ENCODE assay signal across 7 mouse cellular contexts in the genomic region with DNA sequence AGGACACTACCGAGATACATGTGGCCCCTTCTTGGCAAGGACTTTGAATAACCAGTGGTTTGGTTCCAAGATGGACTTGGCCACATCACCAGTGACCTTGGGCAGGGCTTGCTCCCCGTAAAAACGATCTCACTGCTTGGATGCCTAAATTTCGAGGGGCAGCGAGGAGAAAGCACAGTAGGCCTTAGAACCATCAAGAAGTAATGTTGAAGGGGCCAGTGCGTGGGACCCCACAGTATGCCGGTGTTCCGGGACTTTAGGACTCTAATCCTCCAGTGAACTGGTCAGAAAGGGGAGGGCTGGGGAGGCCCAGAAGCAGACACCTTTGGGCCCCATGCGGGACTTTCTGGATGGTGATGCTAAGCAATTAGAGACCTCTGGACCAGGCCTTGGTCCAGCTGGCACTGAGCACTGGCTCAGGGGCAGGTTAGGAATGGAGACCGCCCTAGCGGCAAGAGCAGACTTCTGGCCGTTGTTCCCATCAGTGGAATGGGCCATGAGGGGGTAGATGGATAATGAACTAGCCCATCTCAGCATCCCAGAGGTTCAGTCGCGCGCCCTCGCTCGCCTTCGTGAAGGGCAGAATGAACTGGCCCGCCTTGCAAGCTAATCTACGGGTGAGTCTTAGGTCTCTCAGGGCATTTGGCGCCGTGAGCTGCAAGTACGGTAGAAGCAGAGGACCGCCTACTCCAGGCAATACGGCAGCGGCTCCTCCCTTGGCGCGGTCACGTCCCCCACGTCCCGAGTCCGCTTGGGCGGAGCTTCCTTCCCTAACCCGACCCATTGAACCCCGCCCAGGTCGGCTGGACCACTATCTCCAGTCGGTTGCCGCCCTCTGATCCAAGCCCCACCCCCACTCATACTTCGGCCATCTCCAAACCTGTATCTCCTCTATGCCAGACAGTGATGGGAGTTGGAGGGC. TPM values are rescaled to one million over a fixed set of nuclear protein-coding genes. Genes with fewer than 3 reads are reported as not detected.
DNase-seq lines count a peak whose midpoint lies in the region; ATAC-seq and TF ChIP-seq lines count a peak whose summit lies in the region.

No protein-coding gene starts in this region.

- ATAC-seq in embryonic facial prominence, embryonic 13.5 days (ENCODE audit: insufficient number of reproducible peaks, insufficient read depth, low FRiP score, low TSS enrichment, low read depth), result peak; percentile 76
- ATAC-seq in limb, embryonic 12.5 days (ENCODE audit: insufficient number of reproducible peaks, insufficient read depth, low FRiP score, low TSS enrichment, low read depth), result peak; percentile 69
- ATAC-seq in midbrain, embryonic 14.5 days (ENCODE audit: low FRiP score, low TSS enrichment), result peak; percentile 82

- DNase-seq in adrenal gland, postnatal 36 days, result peak; percentile 89 to 93
- DNase-seq in heart, adult 2 months, result peak; percentile 90 to 93
- DNase-seq in kidney, adult 2 months, result peak; percentile 93
- peak; percentile 88 for DNase-seq in midbrain, embryonic 14.5 days
- peak; percentile 88 for DNase-seq in spleen, adult 12 weeks (ENCODE audit: low spot score)

- 0 out of 2 replicates have a peak, but pooled peaks have one; percentile 45 for TF ChIP-seq EP300 in heart, adult 2 months (IDR thresholded peaks at IDR 0.05; ENCODE audit: insufficient read depth, low read depth, low read length)

- peak overlapping the region; percentile 57 for H3K4me3 ChIP-seq in embryonic facial prominence, embryonic 13.5 days
- H3K4me3 ChIP-seq in heart, adult 2 months, result peak overlapping the region; percentile 42
- peak overlapping the region; percentile 25 for H3K4me3 ChIP-seq in kidney, adult 2 months (ENCODE audit: insufficient read depth, low read depth, low read length)
- peak overlapping the region; percentile 56 for H3K4me3 ChIP-seq in limb, embryonic 12.5 days (replicated peaks)
- peak overlapping the region; percentile 43 for H3K4me3 ChIP-seq in midbrain, embryonic 14.5 days (replicated peaks; ENCODE audit: low read depth, low read length)

- H3K27ac ChIP-seq in embryonic facial prominence, embryonic 13.5 days, result peak overlapping the region; percentile 60
- H3K27ac ChIP-seq in heart, adult 2 months, result peak overlapping the region; percentile 31; the same call in 1 of the 2 replicates
- H3K27ac ChIP-seq in kidney, adult 2 months (ENCODE audit: insufficient read depth, low read depth, low read length), result no peak overlapping the region
- peak overlapping the region; percentile 72 for H3K27ac ChIP-seq in limb, embryonic 12.5 days
- H3K27ac ChIP-seq in midbrain, embryonic 14.5 days (replicated peaks; ENCODE audit: low read depth, low read length), result 0 out of 2 replicates have a peak overlapping the region, but pooled peaks have one; percentile 37

- peak overlapping the region; percentile 78 for H3K9ac ChIP-seq in embryonic facial prominence, embryonic 13.5 days
- peak overlapping the region; percentile 27; the same call in 1 of the 2 replicates for H3K9ac ChIP-seq in heart, adult 2 months (ENCODE audit: low read depth, low read length)
- peak overlapping the region; percentile 79 for H3K9ac ChIP-seq in limb, embryonic 12.5 days (replicated peaks)
- H3K9ac ChIP-seq in midbrain, embryonic 14.5 days (replicated peaks; ENCODE audit: low read length), result peak overlapping the region; percentile 40; the same call in 1 of the 2 replicates

- no peaks in the 10 kb centered on the region for H3K79me2 ChIP-seq in heart, adult 2 months (replicated peaks; ENCODE audit: control insufficient read depth, insufficient read depth, low read length)

- peaks cover 13% of the 10 kb centered on the region; the same call in 1 of the 2 replicates for H3K27me3 ChIP-seq in embryonic facial prominence, embryonic 13.5 days
- no peaks in the 10 kb centered on the region for H3K27me3 ChIP-seq in heart, adult 2 months (ENCODE audit: control insufficient read depth, insufficient read depth, low read length)
- no peaks in the 10 kb centered on the region for H3K27me3 ChIP-seq in kidney, adult 2 months (replicated peaks; ENCODE audit: control insufficient read depth, insufficient read depth, low read length)
- H3K27me3 ChIP-seq in limb, embryonic 12.5 days, result peaks cover 21% of the 10 kb centered on the region
- peaks cover 27% of the 10 kb centered on the region for H3K27me3 ChIP-seq in midbrain, embryonic 14.5 days (ENCODE audit: control insufficient read depth, insufficient read depth, low read length)

- H3K4me2 ChIP-seq in embryonic facial prominence, embryonic 13.5 days, result peak overlapping the region; percentile 75
- peak overlapping the region; percentile 83 for H3K4me2 ChIP-seq in limb, embryonic 12.5 days
- peak overlapping the region; percentile 58 for H3K4me2 ChIP-seq in midbrain, embryonic 14.5 days (ENCODE audit: low read length)

- H3K9me3 ChIP-seq in embryonic facial prominence, embryonic 13.5 days, result no peaks in the 10 kb centered on the region
- no peaks in the 10 kb centered on the region for H3K9me3 ChIP-seq in limb, embryonic 12.5 days
- no peaks in the 10 kb centered on the region for H3K9me3 ChIP-seq in midbrain, embryonic 14.5 days (ENCODE audit: control insufficient read depth, low read length)

- intact Hi-C loops in heart, adult 2 months (cut with DNase I), result loop anchor here (2.0 kb wide), 1 partner anchor 18 kb away; the partner anchor contains the start of gene Ccdc57

- peaks cover 33% of the 10 kb centered on the region for H3K4me1 ChIP-seq in embryonic facial prominence, embryonic 13.5 days
- peaks cover 7% of the 10 kb centered on the region for H3K4me1 ChIP-seq in heart, adult 2 months (ENCODE audit: control insufficient read depth, insufficient read depth, low read length)
- no peaks in the 10 kb centered on the region for H3K4me1 ChIP-seq in kidney, adult 2 months (ENCODE audit: control insufficient read depth, insufficient read depth, low read length)
- H3K4me1 ChIP-seq in limb, embryonic 12.5 days (replicated peaks), result peaks cover 45% of the 10 kb centered on the region
- peaks cover 12% of the 10 kb centered on the region for H3K4me1 ChIP-seq in midbrain, embryonic 14.5 days (ENCODE audit: control insufficient read depth, insufficient read depth, low read length)

- H3K36me3 ChIP-seq in embryonic facial prominence, embryonic 13.5 days, result peaks cover 17% of the 10 kb centered on the region
- no peaks in the 10 kb centered on the region for H3K36me3 ChIP-seq in heart, adult 2 months (ENCODE audit: control insufficient read depth, insufficient read depth, low read length)
- H3K36me3 ChIP-seq in kidney, adult 2 months (ENCODE audit: control insufficient read depth, insufficient read depth, low read length), result no peaks in the 10 kb centered on the region
- peaks cover 18% of the 10 kb centered on the region for H3K36me3 ChIP-seq in limb, embryonic 12.5 days
- 0 out of 2 replicates have a peak, but pooled peaks cover 2% of the 10 kb centered on the region for H3K36me3 ChIP-seq in midbrain, embryonic 14.5 days (ENCODE audit: control insufficient read depth, insufficient read depth, low read length)

- WGBS in embryonic facial prominence, embryonic 13.5 days, result 2% methylated on average over 39 of the region's 39 CpGs
- 4% methylated on average over 39 of the region's 39 CpGs for WGBS in heart, adult 2 months
- WGBS in kidney, adult 2 months, result 6% methylated on average over 39 of the region's 39 CpGs
- 2% methylated on average over 39 of the region's 39 CpGs for WGBS in limb, embryonic 12.5 days
- whole genome bisulfite sequencing in midbrain, embryonic 14.5 days, result 1% methylated on average over 39 of the region's 39 CpGs

- no peak for TF ChIP-seq CTCF in heart, adult 2 months (IDR thresholded peaks at IDR 0.05)
- TF ChIP-seq CTCF in kidney, adult 2 months (conservative IDR thresholded peaks at IDR 0.05; ENCODE audit: insufficient read depth, insufficient read length, low read depth, low read length), result no peak

- TF ChIP-seq POLR2A in heart, adult 2 months (IDR thresholded peaks at IDR 0.05; ENCODE audit: insufficient read depth, low read depth, low read length), result no peak
- no peak for TF ChIP-seq POLR2A in kidney, adult 2 months (IDR thresholded peaks at IDR 0.05; ENCODE audit: low read depth, low read length)

RNA-seq across cellular contexts. Expression of gene Slc16a3, which starts 2.3 kb away (rescaled TPM):
- 1 to 10 TPM in 1 of 2 experiments, under 1 TPM in 1; 0.89 to 2.1 TPM for total RNA-seq in adrenal gland, postnatal 36 days (2021)
- 56.4 and 63.4 TPM in 2 replicates for polyA plus RNA-seq in embryonic facial prominence, embryonic 13.5 days (2015; fragmentation: Nextera tagmentation; extraction: Ambion mirVana)
- total RNA-seq in heart, adult 2 months (2021), result 1 to 10 TPM; 1.2 to 1.3 TPM
- polyA plus RNA-seq in heart, adult 2 months (2012; rRNA removed), result 4.0 and 4.2 TPM in 2 replicates
- 2.0 and 2.9 TPM in 2 replicates for polyA plus RNA-seq in kidney, adult 2 months (2012; rRNA removed)
- 77.0 and 77.4 TPM in 2 replicates for polyA plus RNA-seq in limb, embryonic 12.5 days (2016; fragmentation: Nextera tagmentation; extraction: Ambion mirVana)
- polyA plus RNA-seq in midbrain, embryonic 14.5 days (2014; fragmentation: Nextera tagmentation; extraction: Ambion mirVana), result 3.4 and 4.8 TPM in 2 replicates

RNA-seq across cellular contexts. Expression of gene Ccdc57, which starts 17.9 kb away (rescaled TPM):
- 10 to 100 TPM; 10.6 to 22.0 TPM for total RNA-seq in adrenal gland, postnatal 36 days (2021)
- 6.1 and 6.8 TPM in 2 replicates for polyA plus RNA-seq in embryonic facial prominence, embryonic 13.5 days (2015; fragmentation: Nextera tagmentation; extraction: Ambion mirVana)
- 1 to 10 TPM in 1 of 2 experiments, under 1 TPM in 1; 0.86 to 1.1 TPM for total RNA-seq in heart, adult 2 months (2021)
- polyA plus RNA-seq in heart, adult 2 months (2012; rRNA removed), result 0.61 and 1.3 TPM in 2 replicates
- 2.9 and 3.5 TPM in 2 replicates for polyA plus RNA-seq in kidney, adult 2 months (2012; rRNA removed)
- 6.4 and 7.2 TPM in 2 replicates for polyA plus RNA-seq in limb, embryonic 12.5 days (2016; fragmentation: Nextera tagmentation; extraction: Ambion mirVana)
- 5.5 and 7.0 TPM in 2 replicates for polyA plus RNA-seq in midbrain, embryonic 14.5 days (2014; fragmentation: Nextera tagmentation; extraction: Ambion mirVana)

RNA-seq across cellular contexts. Expression of gene Csnk1d, which starts 40.6 kb away (rescaled TPM):
- total RNA-seq in adrenal gland, postnatal 36 days (2021), result 100 to 1,000 TPM; 126 to 127 TPM
- 132 and 134 TPM in 2 replicates for polyA plus RNA-seq in embryonic facial prominence, embryonic 13.5 days (2015; fragmentation: Nextera tagmentation; extraction: Ambion mirVana)
- 10 to 100 TPM; 48.7 to 55.9 TPM for total RNA-seq in heart, adult 2 months (2021)
- 33.9 and 45.6 TPM in 2 replicates for polyA plus RNA-seq in heart, adult 2 months (2012; rRNA removed)
- polyA plus RNA-seq in kidney, adult 2 months (2012; rRNA removed), result 63.3 and 71.0 TPM in 2 replicates
- polyA plus RNA-seq in limb, embryonic 12.5 days (2016; fragmentation: Nextera tagmentation; extraction: Ambion mirVana), result 154 and 157 TPM in 2 replicates
- polyA plus RNA-seq in midbrain, embryonic 14.5 days (2014; fragmentation: Nextera tagmentation; extraction: Ambion mirVana), result 81.5 and 85.8 TPM in 2 replicates

Comparison
In these comparisons a context has a peak if more than half of its experiments do, and no peak if none do; other contexts are left out.
1. H3K9ac ChIP-seq: peak in every context shown above with its lines; median percentile 79 in limb, embryonic 12.5 days; 78 in embryonic facial prominence, embryonic 13.5 days; 40 in midbrain, embryonic 14.5 days; 27 in heart, adult 2 months.